17 mouse cellular contexts compared by ENCODE assay signal in genomic region chr11:102373646-102374045, GRCm38 (mm10). TPM values are rescaled to one million over a fixed set of nuclear protein-coding genes. Genes with fewer than 3 reads are reported as not detected.
A peak's percentile ranks its signal among the peaks of the same experiment; 100 is the strongest.
DNase-seq lines count a peak whose midpoint lies in the region; ATAC-seq lines count a peak whose summit lies in the region.
"Had no signal": no experiment of that assay in that cellular context is flagged by ENCODE, and none has a peak within 500 bp of the region (broad histone marks: within the 10 kb centered on the region; RNA-seq: fewer than 3 reads in every experiment).

No protein-coding gene starts in this region.

- ATAC-seq in midbrain, embryonic 11.5 days (ENCODE audit: low FRiP score): no peak
- no peak for ATAC-seq in midbrain, embryonic 13.5 days
- ATAC-seq in liver, embryonic 16.5 days (ENCODE audit: low read depth): no peak
- ATAC-seq: intestine, postnatal 0 days had no signal

- 20% methylated on average over 2 of the region's 2 CpGs for WGBS in heart, embryonic 10.5 days
- 27% methylated on average over 2 of the region's 2 CpGs for WGBS in midbrain, embryonic 11.5 days
- WGBS in midbrain, embryonic 13.5 days: 23% methylated on average over 2 of the region's 2 CpGs
- 28% methylated on average over 2 of the region's 2 CpGs for WGBS in limb, embryonic 10.5 days
- WGBS in liver, embryonic 16.5 days (ENCODE audit: insufficient replicate concordance): 40% methylated on average over 2 of the region's 2 CpGs

- peak overlapping the region; percentile 10; the same call in 1 of the 2 replicates for H3K4me3 ChIP-seq in heart, embryonic 10.5 days
- no peak overlapping the region for H3K4me3 ChIP-seq in midbrain, embryonic 11.5 days (ENCODE audit: low read depth, low read length)
- no peak overlapping the region for H3K4me3 ChIP-seq in midbrain, embryonic 13.5 days (replicated peaks)
- H3K4me3 ChIP-seq in limb, embryonic 10.5 days: no peak overlapping the region
- H3K4me3 ChIP-seq in liver, embryonic 16.5 days (ENCODE audit: low read depth, low read length): peak overlapping the region; percentile 49
- H3K4me3 ChIP-seq: heart, embryonic 15.5 days; hindbrain, embryonic 13.5 days had no signal

- H3K9ac ChIP-seq in midbrain, embryonic 11.5 days (ENCODE audit: low read length): no peak overlapping the region
- H3K9ac ChIP-seq in midbrain, embryonic 13.5 days (replicated peaks): no peak overlapping the region
- peak overlapping the region; percentile 76 for H3K9ac ChIP-seq in liver, embryonic 16.5 days (ENCODE audit: low read depth, low read length)
- H3K9ac ChIP-seq: heart, embryonic 15.5 days; hindbrain, embryonic 13.5 days had no signal

- peak overlapping the region; percentile 75 for H3K27ac ChIP-seq in heart, embryonic 10.5 days
- H3K27ac ChIP-seq in midbrain, embryonic 11.5 days (ENCODE audit: low read depth, low read length): no peak overlapping the region
- no peak overlapping the region for H3K27ac ChIP-seq in midbrain, embryonic 13.5 days
- peak overlapping the region; percentile 25; the same call in 1 of the 2 replicates for H3K27ac ChIP-seq in limb, embryonic 10.5 days
- H3K27ac ChIP-seq in liver, embryonic 16.5 days (ENCODE audit: low read length): peak overlapping the region; percentile 97
- H3K27ac ChIP-seq: heart, embryonic 15.5 days; hindbrain, embryonic 13.5 days; macrophage; stomach, postnatal 0 days had no signal

- no peak overlapping the region for H3K4me2 ChIP-seq in midbrain, embryonic 11.5 days
- no peak overlapping the region for H3K4me2 ChIP-seq in midbrain, embryonic 13.5 days (replicated peaks)
- H3K4me2 ChIP-seq in liver, embryonic 16.5 days (ENCODE audit: low read depth, low read length): peak overlapping the region; percentile 62
- H3K4me2 ChIP-seq: heart, embryonic 15.5 days; hindbrain, embryonic 13.5 days had no signal

- H3K36me3 ChIP-seq in heart, embryonic 10.5 days: no peaks in the 10 kb centered on the region
- H3K36me3 ChIP-seq in midbrain, embryonic 11.5 days (ENCODE audit: control insufficient read depth, insufficient read depth, low read length): no peaks in the 10 kb centered on the region
- no peaks in the 10 kb centered on the region for H3K36me3 ChIP-seq in midbrain, embryonic 13.5 days
- H3K36me3 ChIP-seq in limb, embryonic 10.5 days: no peaks in the 10 kb centered on the region
- no peaks in the 10 kb centered on the region for H3K36me3 ChIP-seq in liver, embryonic 16.5 days (ENCODE audit: control insufficient read depth, insufficient read depth)
- H3K36me3 ChIP-seq: heart, embryonic 15.5 days; hindbrain, embryonic 13.5 days had no signal

- H3K27me3 ChIP-seq in heart, embryonic 10.5 days (ENCODE audit: insufficient read depth, poor library complexity, severe bottlenecking): peaks cover 28% of the 10 kb centered on the region
- H3K27me3 ChIP-seq in midbrain, embryonic 11.5 days (ENCODE audit: control insufficient read depth, insufficient read depth, low read length): 0 out of 2 replicates have a peak, but pooled peaks cover 2% of the 10 kb centered on the region
- peaks cover 8% of the 10 kb centered on the region for H3K27me3 ChIP-seq in midbrain, embryonic 13.5 days
- H3K27me3 ChIP-seq in limb, embryonic 10.5 days (ENCODE audit: low read depth, poor library complexity, severe bottlenecking): peaks cover 47% of the 10 kb centered on the region
- H3K27me3 ChIP-seq in liver, embryonic 16.5 days (ENCODE audit: control insufficient read depth, insufficient read depth, low read depth, low read length): no peaks in the 10 kb centered on the region

- peak; percentile 63 for DNase-seq in heart, embryonic 10.5 days (ENCODE audit: low spot score)
- DNase-seq in heart, postnatal 4 days: no peak
- peak; percentile 28 for DNase-seq in midbrain, embryonic 11.5 days (ENCODE audit: low spot score, missing footprints)
- no peak for DNase-seq in limb, embryonic 10.5 days (ENCODE audit: low spot score)
- DNase-seq in cerebellum, adult 9-11 months: no peak
- no peak for DNase-seq in adrenal gland, postnatal 36 days
- DNase-seq: cerebellum, postnatal 25 days; gastrocnemius, postnatal 25 days; lung, adult 2 months; midbrain, embryonic 14.5 days had no signal

- H3K9me3 ChIP-seq in heart, embryonic 10.5 days: no peaks in the 10 kb centered on the region
- H3K9me3 ChIP-seq in midbrain, embryonic 11.5 days (ENCODE audit: control insufficient read depth, low read length): no peaks in the 10 kb centered on the region
- H3K9me3 ChIP-seq in midbrain, embryonic 13.5 days: no peaks in the 10 kb centered on the region
- no peaks in the 10 kb centered on the region for H3K9me3 ChIP-seq in limb, embryonic 10.5 days (replicated peaks)
- H3K9me3 ChIP-seq in liver, embryonic 16.5 days (replicated peaks; ENCODE audit: control insufficient read depth, low read length): no peaks in the 10 kb centered on the region
- H3K9me3 ChIP-seq: heart, embryonic 15.5 days; hindbrain, embryonic 13.5 days had no signal

- peaks cover 40% of the 10 kb centered on the region for H3K4me1 ChIP-seq in heart, embryonic 10.5 days
- peaks cover 16% of the 10 kb centered on the region for H3K4me1 ChIP-seq in midbrain, embryonic 11.5 days (ENCODE audit: control insufficient read depth, insufficient read depth, low read length)
- peaks cover 18% of the 10 kb centered on the region for H3K4me1 ChIP-seq in midbrain, embryonic 13.5 days (replicated peaks)
- H3K4me1 ChIP-seq in limb, embryonic 10.5 days: peaks cover 19% of the 10 kb centered on the region
- H3K4me1 ChIP-seq in liver, embryonic 16.5 days (ENCODE audit: control insufficient read depth, low read depth, low read length): peaks cover 74% of the 10 kb centered on the region

RNA-seq across cellular contexts. Expression of gene Slc4a1, which starts 7.6 kb away (rescaled TPM):
- 88.9 and 128 TPM in 2 replicates for polyA plus RNA-seq in heart, embryonic 10.5 days (2016; fragmentation: Nextera tagmentation; extraction: Ambion mirVana)
- 10 to 100 TPM in 1 of 2 experiments, 1 to 10 TPM in 1; 7.2 to 22.1 TPM for total RNA-seq in heart, postnatal 4 days (2021)
- 30.6 and 31.3 TPM in 2 replicates for polyA plus RNA-seq in midbrain, embryonic 11.5 days (2014; fragmentation: Nextera tagmentation; extraction: Ambion mirVana)
- 4.3 and 4.8 TPM in 2 replicates for polyA plus RNA-seq in midbrain, embryonic 13.5 days (2015; fragmentation: Nextera tagmentation; extraction: Ambion mirVana)
- polyA plus RNA-seq in limb, embryonic 10.5 days (2016; fragmentation: Nextera tagmentation; extraction: Ambion mirVana): 34.5 and 37.2 TPM in 2 replicates
- 1,073 and 1,144 TPM in 2 replicates for polyA plus RNA-seq in liver, embryonic 16.5 days (2015; fragmentation: Nextera tagmentation; extraction: Ambion mirVana)
- total RNA-seq in adrenal gland, postnatal 36 days (2021): 1 to 10 TPM in 1 of 2 experiments, under 1 TPM in 1; 0.56 to 1.8 TPM
- polyA plus RNA-seq: macrophage had no signal

RNA-seq across cellular contexts. Expression of gene Rundc3a, which starts 19.6 kb away (rescaled TPM):
- 0.74 and 1.8 TPM in 2 replicates for polyA plus RNA-seq in heart, embryonic 10.5 days (2016; fragmentation: Nextera tagmentation; extraction: Ambion mirVana)
- 1 to 10 TPM in 1 of 2 experiments, under 1 TPM in 1; 0.50 to 1.9 TPM for total RNA-seq in heart, postnatal 4 days (2021)
- polyA plus RNA-seq in midbrain, embryonic 11.5 days (2014; fragmentation: Nextera tagmentation; extraction: Ambion mirVana): 42.0 and 43.0 TPM in 2 replicates
- polyA plus RNA-seq in midbrain, embryonic 13.5 days (2015; fragmentation: Nextera tagmentation; extraction: Ambion mirVana): 131 and 153 TPM in 2 replicates
- polyA plus RNA-seq in limb, embryonic 10.5 days (2016; fragmentation: Nextera tagmentation; extraction: Ambion mirVana): 1.2 and 1.3 TPM in 2 replicates
- 2.1 and 2.2 TPM in 2 replicates for polyA plus RNA-seq in liver, embryonic 16.5 days (2015; fragmentation: Nextera tagmentation; extraction: Ambion mirVana)
- 10 to 100 TPM; 29.1 to 29.6 TPM for total RNA-seq in adrenal gland, postnatal 36 days (2021)

RNA-seq across cellular contexts. Expression of gene Slc25a39, which starts 34.1 kb away (rescaled TPM):
- 313 and 314 TPM in 2 replicates for polyA plus RNA-seq in heart, embryonic 10.5 days (2016; fragmentation: Nextera tagmentation; extraction: Ambion mirVana)
- total RNA-seq in heart, postnatal 4 days (2021): 100 to 1,000 TPM; 161 to 165 TPM
- polyA plus RNA-seq in midbrain, embryonic 11.5 days (2014; fragmentation: Nextera tagmentation; extraction: Ambion mirVana): 167 and 193 TPM in 2 replicates
- polyA plus RNA-seq in midbrain, embryonic 13.5 days (2015; fragmentation: Nextera tagmentation; extraction: Ambion mirVana): 141 and 154 TPM in 2 replicates
- polyA plus RNA-seq in limb, embryonic 10.5 days (2016; fragmentation: Nextera tagmentation; extraction: Ambion mirVana): 209 and 242 TPM in 2 replicates
- polyA plus RNA-seq in liver, embryonic 16.5 days (2015; fragmentation: Nextera tagmentation; extraction: Ambion mirVana): 454 and 500 TPM in 2 replicates
- 100 to 1,000 TPM; 453 to 470 TPM for total RNA-seq in adrenal gland, postnatal 36 days (2021)

RNA-seq across cellular contexts. Expression of gene Ubtf, which starts 54.1 kb away (rescaled TPM):
- 60.4 and 75.4 TPM in 2 replicates for polyA plus RNA-seq in heart, embryonic 10.5 days (2016; fragmentation: Nextera tagmentation; extraction: Ambion mirVana)
- total RNA-seq in heart, postnatal 4 days (2021): 10 to 100 TPM; 81.9 to 89.3 TPM
- 84.7 and 86.1 TPM in 2 replicates for polyA plus RNA-seq in midbrain, embryonic 11.5 days (2014; fragmentation: Nextera tagmentation; extraction: Ambion mirVana)
- 85.2 and 90.3 TPM in 2 replicates for polyA plus RNA-seq in midbrain, embryonic 13.5 days (2015; fragmentation: Nextera tagmentation; extraction: Ambion mirVana)
- 102 and 108 TPM in 2 replicates for polyA plus RNA-seq in limb, embryonic 10.5 days (2016; fragmentation: Nextera tagmentation; extraction: Ambion mirVana)
- polyA plus RNA-seq in liver, embryonic 16.5 days (2015; fragmentation: Nextera tagmentation; extraction: Ambion mirVana): 44.5 and 46.4 TPM in 2 replicates
- total RNA-seq in adrenal gland, postnatal 36 days (2021): 100 to 1,000 TPM; 101 to 103 TPM

RNA-seq across cellular contexts. Expression of gene Grn, which starts 56.5 kb away (rescaled TPM):
- 109 and 151 TPM in 2 replicates for polyA plus RNA-seq in heart, embryonic 10.5 days (2016; fragmentation: Nextera tagmentation; extraction: Ambion mirVana)
- 100 to 1,000 TPM; 141 to 144 TPM for total RNA-seq in heart, postnatal 4 days (2021)
- 36.8 and 39.3 TPM in 2 replicates for polyA plus RNA-seq in midbrain, embryonic 11.5 days (2014; fragmentation: Nextera tagmentation; extraction: Ambion mirVana)
- polyA plus RNA-seq in midbrain, embryonic 13.5 days (2015; fragmentation: Nextera tagmentation; extraction: Ambion mirVana): 57.4 and 61.8 TPM in 2 replicates
- 78.5 and 93.2 TPM in 2 replicates for polyA plus RNA-seq in limb, embryonic 10.5 days (2016; fragmentation: Nextera tagmentation; extraction: Ambion mirVana)
- 103 and 118 TPM in 2 replicates for polyA plus RNA-seq in liver, embryonic 16.5 days (2015; fragmentation: Nextera tagmentation; extraction: Ambion mirVana)
- total RNA-seq in adrenal gland, postnatal 36 days (2021): 100 to 1,000 TPM; 181 to 214 TPM

Comparison
In these comparisons a context has a peak if more than half of its experiments do, and no peak if none do; other contexts are left out.
1. DNase-seq: peak in heart, embryonic 10.5 days (single experiment) and midbrain, embryonic 11.5 days (single experiment); none in heart, postnatal 4 days (single experiment), limb, embryonic 10.5 days (single experiment), cerebellum, adult 9-11 months (single experiment) and adrenal gland, postnatal 36 days (0 of 2).
2. H3K27ac ChIP-seq: peak in heart, embryonic 10.5 days (single experiment), limb, embryonic 10.5 days (single experiment) and liver, embryonic 16.5 days (single experiment); none in midbrain, embryonic 11.5 days (single experiment) and midbrain, embryonic 13.5 days (single experiment).
3. H3K4me3 ChIP-seq: peak in heart, embryonic 10.5 days (single experiment) and liver, embryonic 16.5 days (single experiment); none in midbrain, embryonic 11.5 days (single experiment), midbrain, embryonic 13.5 days (single experiment) and limb, embryonic 10.5 days (single experiment).
4. RNA of gene Rundc3a, which starts 19.6 kb away (polyA plus RNA-seq): 131 to 153 TPM in midbrain, embryonic 13.5 days and 42.0 to 43.0 TPM in midbrain, embryonic 11.5 days; 2.1 to 2.2 TPM in liver, embryonic 16.5 days, 0.74 to 1.8 TPM in heart, embryonic 10.5 days and 1.2 to 1.3 TPM in limb, embryonic 10.5 days; every median in the first group is over 10 times any median in the second.